ENCODE assay signal across 8 mouse cellular contexts in genomic region chr8:8657692-8658355, GRCm38 (mm10). TPM values are rescaled to one million over a fixed set of nuclear protein-coding genes. Genes with fewer than 3 reads are reported as not detected.
DNase-seq lines count a peak whose midpoint lies in the region; ATAC-seq and TF ChIP-seq lines count a peak whose summit lies in the region.

No protein-coding gene starts in this region.

- no peak for ATAC-seq in heart, embryonic 13.5 days (ENCODE audit: extremely low read depth, insufficient number of reproducible peaks, low FRiP score, low TSS enrichment)
- ATAC-seq in hindbrain, embryonic 15.5 days (ENCODE audit: low FRiP score, low read depth) = no peak
- ATAC-seq in midbrain, postnatal 0 days (ENCODE audit: low FRiP score) = no peak

- DNase-seq in heart, adult 8-10 months (ENCODE audit: low spot score) = no peak
- DNase-seq in embryo, embryonic 11 days = peak; percentile 40
- peak; percentile 34 for DNase-seq in midbrain, postnatal 0 days (ENCODE audit: low spot score)
- no peak for DNase-seq in frontal cortex, postnatal 14 days (ENCODE audit: low spot score in 2 of 2)
- DNase-seq in right cerebral cortex, adult 18-20 months = no peak
- no peak for DNase-seq in left cerebral cortex, adult 11 months (ENCODE audit: low spot score)

- peak overlapping the region; percentile 84 for H3K27ac ChIP-seq in heart, embryonic 13.5 days (replicated peaks)
- peak overlapping the region; percentile 91 for H3K27ac ChIP-seq in hindbrain, embryonic 15.5 days (replicated peaks)
- no peak overlapping the region for H3K27ac ChIP-seq in midbrain, postnatal 0 days (ENCODE audit: low read depth, low read length)

- H3K27me3 ChIP-seq in heart, embryonic 13.5 days (replicated peaks) = no peaks in the 10 kb centered on the region
- H3K27me3 ChIP-seq in hindbrain, embryonic 15.5 days = no peaks in the 10 kb centered on the region
- no peaks in the 10 kb centered on the region for H3K27me3 ChIP-seq in midbrain, postnatal 0 days (ENCODE audit: insufficient read depth, low read length)

- no peaks in the 10 kb centered on the region for H3K9me3 ChIP-seq in heart, embryonic 13.5 days
- H3K9me3 ChIP-seq in hindbrain, embryonic 15.5 days = no peaks in the 10 kb centered on the region
- H3K9me3 ChIP-seq in midbrain, postnatal 0 days (ENCODE audit: low read length) = no peaks in the 10 kb centered on the region

- peak overlapping the region; percentile 94 for H3K4me2 ChIP-seq in heart, embryonic 13.5 days
- H3K4me2 ChIP-seq in hindbrain, embryonic 15.5 days = peak overlapping the region; percentile 93
- H3K4me2 ChIP-seq in midbrain, postnatal 0 days (ENCODE audit: low read depth, low read length, poor library complexity, severe bottlenecking) = peak overlapping the region; percentile 91

- WGBS in heart, embryonic 13.5 days = 37% methylated on average over 5 of the region's 5 CpGs
- 14% methylated on average over 5 of the region's 5 CpGs for WGBS in hindbrain, embryonic 15.5 days
- WGBS in midbrain, postnatal 0 days = 21% methylated on average over 5 of the region's 5 CpGs

- peak overlapping the region; percentile 95 for H3K9ac ChIP-seq in heart, embryonic 13.5 days
- peak overlapping the region; percentile 89 for H3K9ac ChIP-seq in hindbrain, embryonic 15.5 days
- H3K9ac ChIP-seq in midbrain, postnatal 0 days (replicated peaks; ENCODE audit: low read length, poor library complexity, severe bottlenecking) = peak overlapping the region; percentile 24; the same call in 1 of the 2 replicates

- H3K4me3 ChIP-seq in heart, embryonic 13.5 days = peak overlapping the region; percentile 91
- H3K4me3 ChIP-seq in hindbrain, embryonic 15.5 days = peak overlapping the region; percentile 87
- H3K4me3 ChIP-seq in midbrain, postnatal 0 days (ENCODE audit: low read depth, low read length) = peak overlapping the region; percentile 91

- 0 out of 2 replicates have a peak, but pooled peaks cover 2% of the 10 kb centered on the region for H3K36me3 ChIP-seq in heart, embryonic 13.5 days
- no peaks in the 10 kb centered on the region for H3K36me3 ChIP-seq in hindbrain, embryonic 15.5 days
- H3K36me3 ChIP-seq in midbrain, postnatal 0 days (ENCODE audit: insufficient read depth, low read length) = no peaks in the 10 kb centered on the region

- no peak for TF ChIP-seq CTCF in midbrain, postnatal 0 days (IDR thresholded peaks at IDR 0.05)

- peaks cover 63% of the 10 kb centered on the region for H3K4me1 ChIP-seq in heart, embryonic 13.5 days
- peaks cover 53% of the 10 kb centered on the region for H3K4me1 ChIP-seq in hindbrain, embryonic 15.5 days (replicated peaks)
- H3K4me1 ChIP-seq in midbrain, postnatal 0 days (ENCODE audit: insufficient read depth, low read length) = peaks cover 19% of the 10 kb centered on the region

RNA-seq across cellular contexts. Expression of gene Efnb2, which starts 3.2 kb away (rescaled TPM):
- 11.4 and 11.7 TPM in 2 replicates for polyA plus RNA-seq in heart, embryonic 13.5 days (2015; fragmentation: Nextera tagmentation; extraction: Ambion mirVana)
- total RNA-seq in heart, adult 8-10 months (2022) = 10 to 100 TPM; 17.0 to 20.8 (median 17.7) TPM
- polyA plus RNA-seq in hindbrain, embryonic 15.5 days (2015; fragmentation: Nextera tagmentation; extraction: Ambion mirVana) = 17.8 and 21.5 TPM in 2 replicates
- total RNA-seq in midbrain, postnatal 0 days (2014; rRNA removed) = 19.5 and 20.7 TPM in 2 replicates
- 6.5 and 6.8 TPM in 2 replicates for polyA plus RNA-seq in midbrain, postnatal 0 days (2015; fragmentation: Nextera tagmentation; extraction: Ambion mirVana)

RNA-seq across cellular contexts. Expression of gene Arglu1, which starts 32.5 kb away (rescaled TPM):
- 79.0 and 86.7 TPM in 2 replicates for polyA plus RNA-seq in heart, embryonic 13.5 days (2015; fragmentation: Nextera tagmentation; extraction: Ambion mirVana)
- 10 to 100 TPM; 21.1 to 35.1 (median 27.4) TPM for total RNA-seq in heart, adult 8-10 months (2022)
- 149 and 154 TPM in 2 replicates for polyA plus RNA-seq in hindbrain, embryonic 15.5 days (2015; fragmentation: Nextera tagmentation; extraction: Ambion mirVana)
- 75.5 and 109 TPM in 2 replicates for total RNA-seq in midbrain, postnatal 0 days (2014; rRNA removed)
- 142 and 180 TPM in 2 replicates for polyA plus RNA-seq in midbrain, postnatal 0 days (2015; fragmentation: Nextera tagmentation; extraction: Ambion mirVana)

Comparison
In these comparisons a context has a peak if more than half of its experiments do, and no peak if none do; other contexts are left out.
1. H3K9ac ChIP-seq: peak in every context shown above with its lines; median percentile 95 in heart, embryonic 13.5 days; 89 in hindbrain, embryonic 15.5 days; 24 in midbrain, postnatal 0 days.
2. DNase-seq: peak in embryo, embryonic 11 days (single experiment) and midbrain, postnatal 0 days (single experiment); none in heart, adult 8-10 months (single experiment), frontal cortex, postnatal 14 days (0 of 2), right cerebral cortex, adult 18-20 months (single experiment) and left cerebral cortex, adult 11 months (single experiment).
3. Peak in every context shown above with its lines, with median percentiles within 50 percentile points of each other: H3K4me2 ChIP-seq and H3K4me3 ChIP-seq.